Mouse (Mus musculus): ENCODE data around the gene Spred2. TPM values are rescaled to one million over a fixed set of nuclear protein-coding genes. Genes with fewer than 3 reads are reported as not detected.
A peak's percentile ranks its signal among the peaks of the same experiment; 100 is the strongest.

The Spred2 gene
- 6.8 and 7.1 TPM in 2 replicates for polyA plus RNA-seq (2015; fragmentation: Nextera tagmentation; extraction: Ambion mirVana)

DNA sequence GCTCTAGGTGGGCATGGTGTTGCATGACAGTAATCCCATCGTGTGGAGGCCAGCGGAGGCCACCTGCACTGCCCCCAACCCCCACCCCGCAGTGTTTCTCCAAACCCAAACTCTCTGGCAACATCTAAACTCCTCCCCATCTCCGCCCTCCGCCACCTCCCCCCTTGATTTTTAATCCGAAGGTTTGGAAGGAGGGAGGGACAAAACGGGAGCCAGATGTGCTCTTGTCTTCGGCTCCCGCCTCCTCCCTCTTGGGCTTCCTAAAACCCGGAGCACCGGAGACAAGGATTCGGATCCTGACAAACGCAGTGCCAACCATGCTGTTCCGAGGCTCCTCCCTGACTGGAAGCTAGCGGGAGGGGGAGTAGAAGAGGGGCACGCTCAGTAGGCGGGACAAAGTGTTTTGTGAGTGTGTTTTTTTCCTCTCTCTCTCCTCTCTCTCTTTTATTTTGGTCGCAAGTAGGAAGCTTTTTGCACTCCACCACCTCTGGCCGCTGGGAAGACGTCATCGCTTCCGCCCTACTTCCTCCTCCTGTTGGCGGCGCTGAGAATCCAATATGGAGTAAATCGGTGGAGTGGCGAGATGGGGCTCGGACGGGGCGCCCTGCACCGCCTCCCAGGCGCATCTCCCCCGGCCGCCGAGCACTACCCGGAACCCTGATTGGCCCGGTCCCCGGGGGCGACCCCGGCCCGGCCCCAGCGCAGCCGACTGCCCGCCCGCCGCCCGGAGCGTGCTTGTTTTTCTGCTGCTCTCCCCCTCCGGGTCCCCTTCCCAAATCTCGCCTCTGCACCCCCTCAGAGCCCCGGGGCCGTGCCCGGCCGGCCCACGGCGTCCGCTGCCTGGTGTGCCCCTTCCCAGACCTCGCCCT, at the start of gene Spred2:
Spred2 (plus strand) TSS at position 488 of the 869 bp plus-strand sequence.
- H3K27ac ChIP-seq = peak within 1 kb of the TSS; percentile 97
- peak; percentile 63 for ATAC-seq
- under 1% methylated on average over 56 of the region's 57 CpGs for WGBS
- H3K4me3 ChIP-seq (replicated peaks) = peak within 1 kb of the TSS; percentile 93
- peak within 1 kb of the TSS; percentile 84 for H3K4me2 ChIP-seq (replicated peaks)
- peak within 1 kb of the TSS; percentile 97 for H3K9ac ChIP-seq
- peaks cover 17% of the 10 kb centered on the region for H3K4me1 ChIP-seq (replicated peaks)
- H3K27me3 ChIP-seq (replicated peaks) = no peaks in the 10 kb centered on the region
- no peaks in the 10 kb centered on the region for H3K9me3 ChIP-seq
- H3K36me3 ChIP-seq = no peaks in the 10 kb centered on the region

DNA sequence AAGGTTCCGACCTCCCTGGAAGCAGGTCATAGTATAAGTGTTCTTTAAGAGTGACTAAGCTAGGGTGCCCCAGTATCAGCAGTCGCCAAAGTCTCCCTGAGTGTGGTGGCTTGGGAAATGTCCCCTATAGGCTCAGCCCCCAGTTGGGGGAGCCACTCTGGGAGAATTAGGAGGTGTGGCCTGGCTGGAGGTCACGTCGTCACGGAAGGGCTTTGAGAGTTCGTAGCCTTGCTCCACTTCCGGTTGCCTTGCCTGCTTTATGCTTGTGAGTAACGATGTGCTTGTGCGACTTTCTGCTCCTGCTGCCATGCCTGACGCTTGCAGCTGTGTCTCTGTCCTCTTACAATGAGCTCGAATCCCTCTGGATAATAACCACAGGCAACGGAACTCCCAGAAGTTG, 48.6 kb upstream of the Spred2 start:
- H3K9ac ChIP-seq = no peak overlapping the region
- H3K36me3 ChIP-seq = no peaks in the 10 kb centered on the region
- H3K4me3 ChIP-seq (replicated peaks) = no peak overlapping the region
- H3K27ac ChIP-seq = no peak overlapping the region
- no peak overlapping the region for H3K4me2 ChIP-seq (replicated peaks)
- H3K27me3 ChIP-seq (replicated peaks) = no peaks in the 10 kb centered on the region
- ATAC-seq = no peak
- WGBS = 52% methylated on average over 12 of the region's 12 CpGs
- H3K9me3 ChIP-seq = no peaks in the 10 kb centered on the region
- no peaks in the 10 kb centered on the region for H3K4me1 ChIP-seq (replicated peaks)

DNA sequence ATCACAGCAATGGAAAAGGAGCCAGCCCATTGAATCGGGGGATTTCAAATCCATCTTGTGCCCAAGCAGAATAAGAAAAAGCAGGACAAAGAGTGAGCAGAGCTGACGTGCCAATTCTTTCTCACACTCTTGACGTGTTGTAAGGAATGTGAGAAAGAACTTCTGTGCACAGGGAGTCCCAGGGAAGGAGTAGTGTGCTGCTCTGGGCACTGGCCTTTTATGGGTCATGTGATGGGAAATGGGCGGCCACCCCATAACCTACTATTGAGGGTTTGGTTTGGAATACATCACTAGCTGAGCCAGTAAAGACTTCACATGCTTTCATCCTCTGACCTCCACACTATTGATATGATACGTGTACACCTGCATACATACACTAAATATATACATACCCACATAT, 48.2 kb upstream of the Spred2 start:
- no peak for ATAC-seq
- Histone ChIP-seq H3K27me3 (replicated peaks) (no peaks in the 10 kb centered on the region), H3K4me3 (replicated peaks) (no peak overlapping the region), H3K36me3 (no peaks in the 10 kb centered on the region), H3K4me1 (replicated peaks) (no peaks in the 10 kb centered on the region), H3K27ac (no peak overlapping the region), H3K9me3 (no peaks in the 10 kb centered on the region), H3K4me2 (replicated peaks) (no peak overlapping the region), H3K9ac (no peak overlapping the region)
- WGBS = 82% methylated on average over 5 of the region's 5 CpGs

DNA sequence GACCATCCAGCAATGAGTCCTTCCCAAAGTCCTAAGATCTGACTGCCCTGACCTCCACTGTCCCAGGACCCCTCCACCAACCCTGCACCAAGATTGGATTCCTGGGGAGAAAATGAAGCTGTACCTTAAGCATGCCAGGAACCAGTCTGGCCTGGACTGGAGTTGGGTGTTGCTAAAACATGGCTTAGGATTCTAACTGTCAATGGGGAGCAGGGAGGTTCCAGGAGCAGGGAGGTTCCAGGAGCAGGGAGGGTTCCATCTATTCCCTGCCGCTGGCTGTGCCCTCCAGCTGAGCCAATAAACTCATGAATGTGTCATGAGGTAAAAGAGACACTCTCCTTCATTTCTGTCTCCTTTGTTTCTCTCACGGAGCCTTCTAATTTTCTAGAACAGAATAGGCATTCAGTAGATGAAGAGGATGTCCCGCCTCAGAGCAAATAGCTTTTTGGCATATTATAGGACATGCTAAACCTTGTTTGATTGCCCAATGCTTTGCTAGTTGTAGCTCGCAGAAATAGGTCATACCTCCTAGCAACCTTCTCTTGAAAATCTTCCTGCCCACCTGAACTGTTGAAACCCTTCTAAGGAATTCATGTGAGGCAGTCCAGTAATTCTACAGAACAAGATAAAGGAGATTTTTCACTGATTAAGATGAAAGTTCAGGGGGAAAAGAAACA, 46.8 kb upstream of the Spred2 start:
- H3K9me3 ChIP-seq = no peaks in the 10 kb centered on the region
- 52% methylated on average over 4 of the region's 4 CpGs for WGBS
- no peaks in the 10 kb centered on the region for H3K4me1 ChIP-seq (replicated peaks)
- no peak overlapping the region for H3K4me2 ChIP-seq (replicated peaks)
- H3K9ac ChIP-seq = no peak overlapping the region
- no peak overlapping the region for H3K4me3 ChIP-seq (replicated peaks)
- H3K27ac ChIP-seq = no peak overlapping the region
- H3K27me3 ChIP-seq (replicated peaks) = no peaks in the 10 kb centered on the region
- ATAC-seq = no peak
- H3K36me3 ChIP-seq = no peaks in the 10 kb centered on the region

DNA sequence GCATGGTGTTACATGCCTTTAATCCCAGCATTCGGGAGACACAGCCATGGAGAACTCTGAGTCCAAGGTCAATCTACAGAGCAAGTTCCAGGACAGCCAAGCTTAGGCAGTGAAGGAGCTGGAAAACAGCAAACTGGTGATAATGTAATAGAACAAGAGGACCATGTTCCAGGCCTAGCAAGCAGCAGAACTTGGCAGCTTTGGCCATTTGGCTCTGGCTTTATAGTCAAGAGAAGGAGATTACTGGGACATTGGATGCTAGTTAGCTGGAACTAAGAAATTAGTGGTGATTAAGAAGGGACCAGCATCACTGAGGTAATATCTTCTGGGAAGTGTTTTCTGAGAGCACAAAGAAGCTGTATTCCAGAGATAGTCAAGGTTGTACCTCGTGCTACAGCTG, 42.8 kb upstream of the Spred2 start:
- 92% methylated on average over 2 of the region's 2 CpGs for WGBS
- Histone ChIP-seq H3K9me3 (no peaks in the 10 kb centered on the region), H3K4me3 (replicated peaks) (no peak overlapping the region), H3K9ac (no peak overlapping the region), H3K4me1 (replicated peaks) (no peaks in the 10 kb centered on the region), H3K36me3 (no peaks in the 10 kb centered on the region), H3K27ac (no peak overlapping the region), H3K27me3 (replicated peaks) (no peaks in the 10 kb centered on the region), H3K4me2 (replicated peaks) (no peak overlapping the region)
- ATAC-seq = no peak

DNA sequence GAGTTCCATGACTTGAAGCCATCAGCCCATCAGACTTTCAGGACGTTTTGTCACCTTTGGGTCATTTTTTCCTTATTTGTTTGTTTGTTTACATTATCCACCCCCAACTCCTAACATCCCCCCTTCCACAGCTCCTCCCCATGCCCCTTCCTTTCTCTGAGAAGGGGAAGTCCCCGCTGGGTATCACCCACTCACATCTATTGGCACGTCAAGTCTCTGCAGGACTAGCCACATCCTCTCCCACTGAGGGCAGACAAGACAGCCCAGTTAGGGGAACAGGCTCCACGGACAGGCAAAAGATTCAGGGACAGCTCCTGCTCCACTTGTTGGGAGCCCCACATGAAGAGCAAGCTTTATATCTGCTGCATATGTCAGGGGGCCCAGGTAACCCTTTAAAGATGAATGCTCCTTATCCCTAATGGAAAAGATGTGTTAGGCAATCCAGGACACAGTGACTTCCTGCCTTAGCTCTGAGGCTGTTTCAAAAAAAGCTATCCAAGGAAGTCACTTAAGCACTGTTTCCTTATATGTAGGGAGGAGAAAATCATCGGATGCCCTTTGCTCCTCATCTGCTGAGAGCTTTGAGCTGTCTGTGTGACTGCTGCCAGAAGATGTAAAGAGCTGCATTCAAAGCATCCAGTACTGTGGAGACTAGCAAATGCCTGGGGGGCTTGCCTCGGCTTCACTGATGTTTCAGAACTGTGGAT, 33.3 kb upstream of the Spred2 start:
- no peaks in the 10 kb centered on the region for H3K4me1 ChIP-seq (replicated peaks)
- no peaks in the 10 kb centered on the region for H3K36me3 ChIP-seq
- H3K9ac ChIP-seq = no peak overlapping the region
- WGBS = 50% methylated on average over 6 of the region's 6 CpGs
- H3K9me3 ChIP-seq = no peaks in the 10 kb centered on the region
- no peaks in the 10 kb centered on the region for H3K27me3 ChIP-seq (replicated peaks)
- no peak for ATAC-seq
- no peak overlapping the region for H3K4me3 ChIP-seq (replicated peaks)
- no peak overlapping the region for H3K4me2 ChIP-seq (replicated peaks)
- H3K27ac ChIP-seq = no peak overlapping the region

DNA sequence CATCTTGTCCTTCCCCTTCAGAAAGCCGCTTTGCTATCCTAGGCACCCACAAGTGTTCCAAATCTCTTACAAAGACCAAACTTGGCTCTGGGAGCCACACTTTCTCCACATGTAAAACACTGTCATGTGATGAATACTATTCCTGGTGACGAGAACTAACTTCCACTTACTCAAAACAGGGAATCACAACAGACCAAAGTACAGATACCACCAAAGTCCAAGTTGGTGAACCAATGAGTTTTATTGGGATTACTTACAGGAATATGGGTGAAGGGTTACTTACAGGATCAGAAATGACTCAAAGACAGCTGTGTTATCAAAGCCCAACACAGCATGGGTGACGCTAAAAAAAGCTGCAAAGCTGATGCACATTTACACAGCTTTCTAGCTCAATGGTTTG, 30.9 kb upstream of the Spred2 start:
- no peaks in the 10 kb centered on the region for H3K4me1 ChIP-seq (replicated peaks)
- no peak for ATAC-seq
- H3K27me3 ChIP-seq (replicated peaks) = no peaks in the 10 kb centered on the region

DNA sequence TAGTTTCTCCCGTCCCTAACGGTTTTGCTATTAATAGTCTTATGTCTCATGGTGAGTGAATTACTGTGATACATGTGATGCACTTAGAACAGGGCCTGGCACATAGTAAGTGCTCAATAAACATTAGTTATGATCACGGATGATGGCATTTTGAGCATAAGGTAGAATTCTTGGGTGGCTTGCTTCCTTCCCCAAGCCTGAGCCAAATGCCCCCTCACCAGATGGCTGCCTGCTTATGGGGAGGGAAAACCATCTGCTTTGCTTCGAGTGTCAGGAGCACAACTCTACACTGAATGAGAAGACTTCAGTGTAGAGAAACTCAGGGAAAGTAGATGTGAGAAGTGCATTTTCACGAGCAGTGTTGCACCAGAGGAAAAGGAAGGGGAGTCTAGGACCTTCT, 24.6 kb upstream of the Spred2 start:
- Histone ChIP-seq H3K4me1 (replicated peaks) (no peaks in the 10 kb centered on the region), H3K9me3 (no peaks in the 10 kb centered on the region), H3K27me3 (replicated peaks) (no peaks in the 10 kb centered on the region), H3K36me3 (no peaks in the 10 kb centered on the region), H3K9ac (no peak overlapping the region), H3K4me2 (replicated peaks) (no peak overlapping the region), H3K4me3 (replicated peaks) (no peak overlapping the region), H3K27ac (no peak overlapping the region)
- 72% methylated on average over 5 of the region's 5 CpGs for whole genome bisulfite sequencing
- no peak for ATAC-seq

More for the DNA sequence above, 30.9 kb upstream of the Spred2 start:
- WGBS = 92% methylated on average over 3 of the region's 3 CpGs
- Histone ChIP-seq H3K4me3 (replicated peaks) (no peak overlapping the region), H3K9me3 (no peaks in the 10 kb centered on the region), H3K27ac (no peak overlapping the region), H3K4me2 (replicated peaks) (no peak overlapping the region), H3K9ac (no peak overlapping the region), H3K36me3 (no peaks in the 10 kb centered on the region)

DNA sequence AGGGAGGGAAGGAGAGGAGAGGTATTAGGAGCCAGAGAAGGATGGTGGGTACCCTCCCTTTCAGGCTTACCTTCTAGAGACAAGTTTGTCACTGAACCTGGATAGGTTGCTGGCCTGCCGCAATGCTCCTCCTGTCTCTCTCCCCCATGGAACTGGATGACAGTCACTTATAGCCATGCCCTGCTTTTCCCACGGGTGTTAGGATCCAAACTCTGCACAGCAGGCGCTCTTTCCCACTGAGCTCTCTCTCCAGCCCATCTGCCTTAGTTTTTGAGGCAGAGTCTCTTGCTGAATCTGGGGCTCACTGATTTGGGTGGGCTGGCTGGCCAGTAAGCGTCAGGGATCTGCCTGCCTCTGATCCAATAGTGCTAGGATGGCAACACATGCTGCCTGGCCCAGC, 23.5 kb upstream of the Spred2 start:
- WGBS = 81% methylated on average over 4 of the region's 4 CpGs
- H3K4me3 ChIP-seq (replicated peaks) = no peak overlapping the region
- no peaks in the 10 kb centered on the region for H3K27me3 ChIP-seq (replicated peaks)
- H3K27ac ChIP-seq = no peak overlapping the region
- no peak overlapping the region for H3K4me2 ChIP-seq (replicated peaks)
- no peaks in the 10 kb centered on the region for H3K36me3 ChIP-seq
- H3K4me1 ChIP-seq (replicated peaks) = no peaks in the 10 kb centered on the region
- H3K9ac ChIP-seq = no peak overlapping the region
- no peak for ATAC-seq
- no peaks in the 10 kb centered on the region for H3K9me3 ChIP-seq

DNA sequence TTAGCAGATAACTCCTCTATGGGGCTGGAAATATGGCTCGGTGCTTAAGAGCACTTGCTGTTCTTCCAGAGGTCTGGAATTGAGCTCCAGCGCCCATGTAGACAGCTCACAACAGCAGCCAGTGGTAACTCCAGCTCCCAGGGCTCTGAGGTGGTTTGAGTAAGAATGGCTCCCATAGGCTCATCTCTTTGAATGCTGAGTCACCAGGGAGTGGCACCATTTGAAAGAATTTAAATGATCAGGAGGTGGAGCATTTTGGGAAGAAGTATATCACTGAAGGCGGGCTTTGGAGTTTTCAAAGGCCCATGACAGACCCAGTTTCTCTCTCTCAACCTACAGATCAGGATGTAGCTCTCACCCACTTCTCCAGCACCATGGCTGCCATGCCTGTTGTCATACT, 13.0 kb upstream of the Spred2 start:
- H3K9ac ChIP-seq = no peak overlapping the region
- 95% methylated on average over 3 of the region's 3 CpGs for WGBS
- H3K4me3 ChIP-seq (replicated peaks) = no peak overlapping the region
- no peak overlapping the region for H3K27ac ChIP-seq
- ATAC-seq = no peak
- H3K4me2 ChIP-seq (replicated peaks) = no peak overlapping the region
- H3K9me3 ChIP-seq = no peaks in the 10 kb centered on the region
- H3K27me3 ChIP-seq (replicated peaks) = no peaks in the 10 kb centered on the region
- no peaks in the 10 kb centered on the region for H3K36me3 ChIP-seq
- H3K4me1 ChIP-seq (replicated peaks) = no peaks in the 10 kb centered on the region

DNA sequence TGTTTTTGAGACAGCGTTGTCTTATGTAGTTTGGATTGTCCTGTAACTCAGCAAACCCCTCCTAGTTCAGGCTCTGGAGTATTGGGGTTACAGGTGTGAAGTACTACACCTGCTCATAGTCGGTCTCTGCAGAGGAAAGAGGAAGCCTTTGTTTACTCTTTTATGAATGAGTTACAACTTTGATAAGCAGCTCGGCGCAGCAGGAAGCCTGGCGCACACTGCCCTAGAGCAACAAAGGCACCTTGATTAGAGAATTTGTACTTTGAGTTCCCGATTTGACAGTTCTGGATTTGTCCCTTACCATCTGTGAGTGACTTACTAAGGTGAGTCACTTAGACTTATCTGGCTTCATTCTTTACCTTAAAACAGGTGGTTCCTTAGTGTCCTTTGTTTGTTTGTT, 12.0 kb upstream of the Spred2 start:
- H3K4me2 ChIP-seq (replicated peaks) = no peak overlapping the region
- H3K27me3 ChIP-seq (replicated peaks) = no peaks in the 10 kb centered on the region
- no peaks in the 10 kb centered on the region for H3K36me3 ChIP-seq
- no peak overlapping the region for H3K9ac ChIP-seq
- H3K9me3 ChIP-seq = no peaks in the 10 kb centered on the region
- peak; percentile 90 for ATAC-seq
- no peaks in the 10 kb centered on the region for H3K4me1 ChIP-seq (replicated peaks)
- H3K4me3 ChIP-seq (replicated peaks) = no peak overlapping the region
- 56% methylated on average over 6 of the region's 6 CpGs for WGBS
- no peak overlapping the region for H3K27ac ChIP-seq

DNA sequence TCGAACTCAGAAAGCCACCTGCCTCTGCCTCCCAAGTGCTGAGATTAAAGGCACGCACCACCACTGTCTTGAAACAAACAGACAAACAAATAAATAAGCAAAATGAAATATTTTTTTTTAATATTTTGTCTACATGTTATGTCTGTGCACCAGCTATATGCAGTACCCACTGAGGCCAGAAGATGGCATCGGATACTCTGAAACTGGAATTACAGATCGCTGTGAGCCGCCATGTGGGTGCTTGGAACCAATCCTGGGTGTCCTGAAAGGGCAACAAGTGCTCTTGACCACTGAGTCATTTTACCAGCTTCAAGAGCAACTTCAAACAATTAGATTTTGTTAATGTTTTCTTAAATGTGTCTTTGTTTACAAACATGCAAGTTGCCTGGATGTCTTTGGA, 11.5 kb upstream of the Spred2 start:
- no peak overlapping the region for H3K9ac ChIP-seq
- no peaks in the 10 kb centered on the region for H3K36me3 ChIP-seq
- H3K4me1 ChIP-seq (replicated peaks) = no peaks in the 10 kb centered on the region
- no peaks in the 10 kb centered on the region for H3K9me3 ChIP-seq
- WGBS = 92% methylated on average over 5 of the region's 5 CpGs
- no peak overlapping the region for H3K4me2 ChIP-seq (replicated peaks)
- peak; percentile 2; the same call in 1 of the 2 replicates for ATAC-seq
- H3K4me3 ChIP-seq (replicated peaks) = no peak overlapping the region
- no peak overlapping the region for H3K27ac ChIP-seq
- no peaks in the 10 kb centered on the region for H3K27me3 ChIP-seq (replicated peaks)

Data from intestine, embryonic 15.5 days (tissue).